Mouse (Mus musculus) embryo, embryonic 10.5 days (tissue): ENCODE measurements at regions not wholly inside any gene's neighbourhood (a gene's known extent, or its start where the extent isn't known, plus 50 kb on each side); places are given as distances from the start of the nearest gene placed in this dataset.
A peak's percentile ranks its signal among the peaks of the same experiment; 100 is the strongest.
"Not testable (repeated sequence)": the region's sequence is repeated elsewhere in the genome, so short reads cannot be mapped to it uniquely, and the experiment has no call there.

Experiments used
- DNase-seq: peaks from one replicate; pipeline ENCODE4 v3.0.0-alpha.2; 2015; ENCODE audit warnings: low spot score

DNA sequence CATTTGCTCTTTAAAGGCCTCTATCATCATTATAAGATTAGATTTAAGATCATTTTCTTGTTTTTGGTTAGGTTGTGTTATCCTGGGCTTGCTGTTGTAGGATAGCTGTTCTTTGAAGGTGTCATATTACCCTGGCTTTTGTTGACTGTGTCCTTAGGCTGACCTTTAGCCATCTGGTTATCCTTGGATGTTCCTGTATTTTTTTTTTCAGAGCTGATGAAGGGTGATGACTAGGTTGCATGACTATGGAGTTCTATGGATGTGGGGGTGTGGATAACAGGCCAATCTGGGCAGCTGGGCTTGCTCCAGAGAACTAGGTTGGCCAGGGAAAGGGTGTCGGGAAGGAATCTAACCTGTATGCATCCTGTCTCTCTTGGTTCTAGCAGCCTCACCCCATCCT is 74.2 kb downstream of the Dmrta1 start:
- peak; percentile 9 for DNase-seq

DNA sequence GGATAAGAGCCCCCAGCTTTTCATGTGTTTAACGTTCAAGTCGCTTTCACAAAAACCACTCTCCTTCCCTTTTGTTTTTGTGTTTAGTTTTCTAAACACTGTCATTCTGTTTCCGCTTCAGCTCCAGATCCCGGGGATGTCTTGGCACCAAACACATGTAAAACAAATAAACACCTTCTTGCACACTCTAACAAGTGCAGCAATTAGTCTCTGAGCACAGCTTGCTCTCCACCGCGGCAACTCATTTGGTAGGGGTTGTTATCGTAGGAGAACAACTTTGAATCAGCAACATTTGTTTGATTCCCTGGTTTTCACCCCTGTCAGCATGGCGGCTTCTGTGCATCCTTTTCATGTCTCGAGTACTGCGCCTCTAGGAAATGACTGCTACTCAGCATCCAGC is 97.0 kb downstream of the Dmrta1 start:
- DNase-seq, result no peak

DNA sequence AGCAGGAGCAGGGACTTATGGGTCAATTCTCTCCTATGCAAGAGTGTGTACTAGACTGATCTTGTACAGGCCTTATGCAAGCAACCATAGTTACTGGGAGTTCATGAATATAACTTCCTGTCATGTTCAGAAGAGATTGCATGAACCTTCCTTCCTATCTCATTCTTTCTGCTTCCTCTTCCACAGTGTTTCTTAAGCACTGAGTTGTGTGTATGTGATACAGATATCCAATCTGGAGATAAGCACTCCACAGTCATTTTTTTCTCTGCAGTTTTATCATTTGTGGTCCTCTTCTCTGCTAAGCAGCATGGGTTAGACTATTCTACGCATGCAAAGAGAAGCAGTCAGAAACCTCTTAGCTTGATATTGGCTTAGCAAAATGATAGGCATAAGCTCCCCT is 102.3 kb downstream of the Dmrta1 start:
- DNase-seq, result no peak

DNA sequence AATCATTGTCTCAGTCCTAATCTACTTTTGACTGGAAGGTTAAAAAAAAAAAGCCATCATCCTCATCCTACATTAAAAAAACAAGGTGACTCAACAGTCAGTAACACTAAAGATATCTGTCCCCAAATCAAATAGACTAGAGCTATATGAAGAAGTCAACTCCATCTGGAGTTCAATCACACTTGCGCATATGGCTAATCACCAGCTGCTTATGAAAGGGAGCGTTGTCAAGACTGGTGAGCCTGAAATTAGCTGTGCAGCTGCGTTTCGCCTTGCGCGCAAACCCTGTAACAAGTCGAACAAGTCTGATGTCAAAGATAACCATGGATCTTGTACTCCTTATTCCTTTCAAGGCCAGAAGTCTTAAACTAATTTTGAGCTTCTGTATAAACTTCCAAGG is 137.6 kb downstream of the Dmrta1 start:
- DNase-seq, result no peak

DNA sequence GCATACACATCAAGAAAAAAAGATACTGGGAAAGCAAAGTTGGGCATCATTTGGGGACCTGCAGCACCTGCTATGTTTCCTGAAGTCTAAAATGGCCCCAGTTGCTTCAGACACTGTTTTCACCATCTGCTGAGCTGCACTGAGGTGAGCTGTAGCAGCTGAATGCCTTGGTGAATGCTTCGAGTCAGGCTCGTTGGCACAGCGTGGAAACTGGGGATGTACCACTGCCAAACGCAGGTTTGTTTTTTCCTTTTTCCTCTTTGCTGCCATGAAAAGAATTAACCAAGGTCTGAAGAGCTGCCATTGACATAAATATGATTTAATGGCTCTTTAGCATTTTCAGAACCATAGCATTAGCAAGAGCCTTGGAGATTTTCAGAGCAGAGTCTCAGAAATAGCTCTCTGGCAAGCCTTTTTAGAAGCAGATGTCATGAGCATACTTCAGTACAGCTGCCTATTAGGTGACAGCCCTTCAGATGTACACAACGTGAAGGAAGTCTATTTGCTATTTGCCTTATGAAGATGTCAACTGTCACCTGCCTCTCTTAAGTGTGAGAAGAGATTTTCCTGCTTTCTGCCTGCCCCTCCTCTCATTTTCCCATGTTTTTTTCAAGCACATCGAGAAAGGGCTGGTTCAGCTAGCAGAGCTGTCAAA is 155.4 kb downstream of the Dmrta1 start:
- no peak for DNase-seq

DNA sequence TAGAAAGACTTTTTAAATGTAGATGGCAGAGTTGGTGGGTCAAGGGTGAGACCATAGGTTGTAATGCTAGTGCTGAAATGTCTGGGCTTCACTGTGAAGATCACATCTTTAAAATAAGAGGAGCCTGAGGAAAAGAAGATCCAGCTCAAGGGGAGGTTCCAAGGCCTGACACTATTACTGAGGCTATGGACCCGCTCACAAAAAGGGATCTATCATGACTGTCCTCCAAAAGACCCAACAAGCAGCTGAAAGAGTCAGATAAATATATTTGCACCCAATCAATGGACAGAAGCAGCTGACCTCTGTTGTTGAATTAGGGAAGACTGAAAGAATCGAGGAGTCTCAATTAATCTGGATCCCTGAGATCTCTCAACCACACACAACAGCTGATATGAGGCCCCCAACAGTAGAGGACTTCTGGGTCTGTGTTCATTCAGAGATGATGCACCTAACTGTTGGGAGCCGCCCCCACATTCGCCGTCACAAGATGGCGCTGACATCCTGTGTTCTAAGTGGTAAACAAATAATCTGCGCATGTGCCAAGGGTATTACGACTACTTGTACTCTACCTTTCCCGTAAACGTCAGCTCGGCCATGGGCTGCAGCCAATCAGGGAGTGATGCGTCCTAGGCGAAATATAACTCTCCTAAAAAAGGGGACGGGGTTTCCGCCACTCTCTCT is 196.3 kb downstream of the Dmrta1 start:
- peak; percentile 48 for DNase-seq

DNA sequence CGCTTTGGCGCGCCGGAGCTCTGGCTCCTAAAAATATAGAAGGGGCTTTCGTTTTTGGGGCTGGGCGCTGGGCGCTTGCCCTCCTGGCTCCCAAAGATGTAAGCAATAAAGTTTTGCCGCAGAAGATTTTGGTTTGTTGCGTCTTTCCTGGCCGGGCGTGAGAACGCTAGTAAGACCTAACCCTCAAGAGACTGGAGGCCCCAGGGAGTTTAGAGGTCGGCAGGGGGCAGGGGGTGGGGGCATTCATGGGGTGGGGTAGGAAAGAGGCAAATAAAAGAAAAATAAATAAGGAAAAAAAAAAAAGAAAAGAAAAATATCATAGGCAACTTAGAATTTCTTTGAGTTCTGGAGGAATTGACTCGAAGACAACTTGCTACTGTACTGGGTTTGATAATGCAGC is 196.9 kb downstream of the Dmrta1 start:
- DNase-seq, result not testable (repeated sequence)

DNA sequence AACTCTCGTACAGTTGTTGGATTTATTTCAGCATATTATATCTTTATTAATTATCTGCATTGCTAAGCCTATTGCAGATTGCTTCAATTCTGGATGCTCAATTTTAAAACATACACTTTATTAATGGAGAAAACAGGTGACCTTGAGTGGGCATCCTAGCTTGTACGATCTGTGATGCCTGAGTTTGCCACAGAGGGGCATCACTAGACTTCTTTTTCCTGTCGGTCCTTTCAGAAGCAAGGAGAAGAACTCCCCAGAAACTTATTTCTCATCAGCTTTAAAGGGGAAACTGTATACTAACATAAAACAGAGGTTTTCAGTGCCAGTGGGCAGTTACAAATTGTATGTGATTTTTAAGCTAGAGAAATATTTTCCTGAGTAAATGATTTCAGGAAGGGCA is 201.8 kb downstream of the Dmrta1 start:
- peak; percentile 24 for DNase-seq

DNA sequence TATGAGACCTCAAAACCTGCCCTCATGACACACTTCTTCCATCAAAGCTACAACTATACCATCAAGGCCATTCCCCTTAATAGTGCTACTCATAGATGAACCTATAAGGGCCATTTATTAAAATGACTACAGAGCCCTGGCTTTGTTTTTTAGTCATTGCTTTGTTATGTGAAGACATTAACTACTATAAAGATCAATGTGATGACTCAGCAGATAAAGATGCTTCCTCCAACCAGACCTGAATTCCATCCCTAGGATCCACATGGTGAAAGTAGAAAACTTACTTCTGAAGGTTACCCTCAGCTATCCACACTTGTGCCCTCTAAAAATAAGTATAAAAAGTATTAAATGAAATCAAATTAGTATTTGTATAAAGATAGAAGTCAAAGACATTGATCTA is 230.4 kb downstream of the Dmrta1 start:
- no peak for DNase-seq

DNA sequence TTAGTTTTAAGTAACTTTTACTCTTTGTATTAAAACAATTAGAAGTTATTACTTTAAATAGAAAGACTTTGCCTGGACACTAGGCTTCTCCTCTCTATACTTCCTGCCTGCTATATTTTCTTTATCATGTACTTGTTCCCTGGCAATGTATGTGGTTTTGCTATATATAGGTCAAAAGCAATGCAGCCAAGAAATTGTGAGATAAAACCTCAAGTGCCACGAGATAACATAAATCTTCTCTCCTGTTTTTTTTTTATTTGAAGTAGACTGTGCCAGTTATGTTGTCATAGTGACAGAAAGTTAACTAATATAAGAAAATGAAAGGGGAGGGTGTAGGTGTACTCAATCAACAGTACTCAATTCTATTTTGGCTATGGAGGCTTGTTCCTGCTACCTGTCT is 258.4 kb downstream of the Dmrta1 start:
- DNase-seq, result no peak

DNA sequence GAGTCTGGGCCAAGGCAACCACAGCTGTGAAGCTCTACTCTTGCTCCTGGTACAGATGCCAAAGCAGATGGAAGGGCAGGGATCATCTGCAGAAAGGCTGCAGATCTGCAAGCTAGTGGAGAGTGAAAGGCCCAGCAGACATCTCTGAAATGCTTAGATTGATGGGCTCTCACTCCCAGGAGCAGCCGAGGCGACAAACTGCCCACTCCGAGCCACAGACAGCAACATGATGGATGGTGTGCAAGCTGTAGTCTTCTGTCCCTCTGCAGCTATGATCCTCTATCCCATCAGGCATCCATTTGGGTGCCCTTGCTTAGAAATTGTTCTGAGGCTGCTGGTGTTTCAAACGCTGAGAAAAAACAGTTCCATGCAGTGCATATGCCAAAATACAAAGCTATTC is 262.1 kb downstream of the Dmrta1 start:
- DNase-seq, result peak; percentile 12

DNA sequence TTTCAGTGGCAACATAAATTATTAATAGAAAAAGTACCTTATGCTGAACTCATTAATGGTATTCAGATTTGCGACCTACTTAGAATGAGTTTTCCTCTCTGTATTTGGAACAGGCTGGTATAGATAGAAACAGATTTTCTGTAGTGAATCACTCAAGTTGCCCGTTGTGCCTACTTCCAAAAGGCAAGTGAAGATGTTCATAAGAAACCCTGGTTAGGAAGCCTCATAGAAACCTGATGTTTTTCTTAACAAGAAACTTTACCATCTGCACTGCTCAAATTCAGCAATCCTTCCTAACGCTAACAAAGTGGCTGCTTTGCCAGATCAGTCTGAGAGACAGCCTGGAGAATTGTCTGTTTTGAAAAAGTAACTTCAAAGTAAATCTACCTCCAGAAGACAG is 242.5 kb upstream of the Zfp352 start:
- no peak for DNase-seq

DNA sequence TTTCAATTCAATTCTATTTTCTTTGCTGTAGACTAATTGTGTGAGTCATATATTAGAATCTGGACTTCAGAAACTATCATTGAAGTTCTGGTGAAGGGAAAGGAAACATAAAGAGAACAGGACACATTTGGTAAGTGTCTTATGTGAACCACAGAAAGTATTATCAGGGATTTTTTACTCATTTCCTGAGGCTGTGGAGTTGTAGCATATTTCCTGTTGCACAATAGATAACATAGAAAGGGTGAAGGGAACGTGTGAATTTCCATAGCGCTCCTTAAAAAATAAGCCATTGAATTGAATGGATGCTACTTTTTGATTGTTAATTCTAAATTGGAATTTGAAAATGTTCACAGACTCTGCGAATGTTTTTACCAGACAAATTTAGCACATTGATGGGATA is 215.2 kb upstream of the Zfp352 start:
- DNase-seq, result no peak

DNA sequence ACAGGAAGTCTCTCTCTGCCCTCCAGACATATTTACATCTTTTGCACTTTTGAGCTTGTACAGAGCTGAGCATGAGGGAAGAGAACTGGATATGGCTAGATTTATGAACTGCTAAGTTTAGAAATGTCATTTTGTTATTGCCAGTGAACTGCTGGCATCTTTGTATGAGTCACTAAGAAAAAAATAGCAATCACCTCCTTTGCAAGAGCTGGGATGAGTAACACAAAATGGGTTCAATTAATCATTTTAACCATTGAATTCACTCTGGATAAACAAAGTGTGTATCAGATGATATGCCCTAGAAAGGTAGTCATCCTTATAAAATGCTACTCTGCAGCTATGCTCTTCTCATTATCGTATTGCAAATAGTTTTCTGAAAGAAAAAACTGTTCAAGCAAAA is 214.7 kb upstream of the Zfp352 start:
- DNase-seq, result no peak

DNA sequence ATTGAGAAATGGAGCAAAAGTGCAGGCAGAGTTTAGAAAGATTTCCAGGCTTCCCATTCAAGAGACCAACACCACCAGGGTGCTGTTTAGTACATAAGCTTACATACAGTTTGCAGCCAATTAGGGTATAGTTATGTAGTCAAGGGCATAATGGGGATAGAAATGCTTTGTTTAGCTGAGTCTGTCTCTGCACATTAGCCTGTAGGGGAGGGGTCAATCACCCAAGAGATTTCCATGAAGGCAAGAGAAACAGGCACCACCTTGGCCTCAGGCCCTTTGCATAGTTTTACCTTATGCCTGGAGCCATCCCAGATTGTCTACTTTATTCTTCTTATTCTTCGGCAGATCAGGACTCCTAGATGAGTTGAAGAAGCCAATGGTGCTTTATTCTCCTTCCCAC is 205.9 kb upstream of the Zfp352 start:
- no peak for DNase-seq

DNA sequence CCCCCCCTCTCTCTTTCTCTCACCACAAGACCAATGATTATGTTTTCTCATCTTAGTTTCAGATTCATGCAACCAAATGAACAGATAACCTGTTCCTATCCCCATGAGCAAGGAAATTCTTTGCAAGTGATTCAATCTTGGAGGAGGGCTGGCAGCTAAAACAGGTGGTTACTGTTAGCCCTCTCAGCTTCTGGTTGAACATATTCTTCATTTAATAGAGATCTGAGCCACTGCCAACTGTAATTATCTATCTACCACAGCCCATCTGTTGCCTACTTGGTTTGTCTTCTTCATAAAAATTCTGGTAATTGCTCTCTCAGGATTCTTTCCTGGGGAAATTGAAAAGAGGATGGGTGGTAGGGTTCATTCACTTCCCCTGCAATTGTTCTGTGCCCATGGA is 204.4 kb upstream of the Zfp352 start:
- no peak for DNase-seq
